Mouse (Mus musculus) brain, adult 2 months (tissue): Measurements from ENCODE around the gene Bcat2.
"Not testable (repeated sequence)": the region's sequence is repeated elsewhere in the genome, so short reads cannot be mapped to it uniquely, and the experiment has no call there.

Experiments
- DNase-seq: peaks from one replicate; pipeline ENCODE4 v3.0.0; 2011; ENCODE audit warnings: low read depth, low spot score

Gene Bcat2

GRCm38 (mm10) chr7:45570103-45570741, at the start of gene Bcat2:
Gene Bcat2 (plus strand): TSS chr7:45570153.
- peak; percentile 83 for DNase-seq

GRCm38 (mm10) chr7:45520605-45521004, 49.3 kb upstream of the Bcat2 start:
- DNase-seq, result no peak

GRCm38 (mm10) chr7:45521728-45522184, 48.2 kb upstream of the Bcat2 start:
- peak; percentile 97 for DNase-seq

GRCm38 (mm10) chr7:45522194-45522752, 47.7 kb upstream of the Bcat2 start:
- no peak for DNase-seq

- DNase-seq, result no peak
Measured at GRCm38 (mm10) chr7:45522957-45523676, 46.8 kb upstream of the Bcat2 start.

GRCm38 (mm10) chr7:45523678-45524170, 46.2 kb upstream of the Bcat2 start:
- DNase-seq, result no peak

GRCm38 (mm10) chr7:45524841-45525621, 44.9 kb upstream of the Bcat2 start:
- DNase-seq, result peak; percentile 50

GRCm38 (mm10) chr7:45525809-45526473, 44.0 kb upstream of the Bcat2 start, which contains the start of the genes Ppp1r15a and Plekha4:
Gene Ppp1r15a (minus strand): TSS chr7:45526268.
Gene Plekha4 (plus strand): TSS chr7:45526330.
- peak; percentile 97 for DNase-seq

GRCm38 (mm10) chr7:45526474-45527120, 43.4 kb upstream of the Bcat2 start:
- peak; percentile 55 for DNase-seq

- not testable (repeated sequence) for DNase-seq
Measured at GRCm38 (mm10) chr7:45527169-45527568, 42.8 kb upstream of the Bcat2 start.

GRCm38 (mm10) chr7:45529461-45529860, 40.5 kb upstream of the Bcat2 start:
- no peak for DNase-seq

GRCm38 (mm10) chr7:45530643-45531042, 39.3 kb upstream of the Bcat2 start:
- no peak for DNase-seq

- no peak for DNase-seq
Measured at GRCm38 (mm10) chr7:45535676-45536075, 34.3 kb upstream of the Bcat2 start.

- DNase-seq, result no peak
Measured at GRCm38 (mm10) chr7:45537602-45538001, 32.4 kb upstream of the Bcat2 start.

GRCm38 (mm10) chr7:45538163-45539041, 31.6 kb upstream of the Bcat2 start:
- peak; percentile 92 for DNase-seq

GRCm38 (mm10) chr7:45539095-45539494, 30.9 kb upstream of the Bcat2 start:
- DNase-seq, result no peak

GRCm38 (mm10) chr7:45540213-45540612, 29.7 kb upstream of the Bcat2 start:
- DNase-seq, result no peak

GRCm38 (mm10) chr7:45544525-45544924, 25.4 kb upstream of the Bcat2 start:
- no peak for DNase-seq

- DNase-seq, result no peak
Measured at GRCm38 (mm10) chr7:45549641-45550436, 20.1 kb upstream of the Bcat2 start.
